Mouse (Mus musculus) liver, postnatal 0 days (tissue): Measurements from ENCODE around the gene Krtcap2.

ENCODE experiments used
- CTCF ChIP-seq: sonication (generic); IDR thresholded peaks from 2 replicates; pipeline ENCODE4 v1.5.1; 2016; ENCODE audit warnings: antibody characterized with exemption, low read depth
- EP300 ChIP-seq: IDR thresholded peaks from 2 replicates; pipeline ENCODE4 v1.6.1; 2016; ENCODE audit warnings: antibody characterized with exemption, low read depth, mild to moderate bottlenecking

DNA sequence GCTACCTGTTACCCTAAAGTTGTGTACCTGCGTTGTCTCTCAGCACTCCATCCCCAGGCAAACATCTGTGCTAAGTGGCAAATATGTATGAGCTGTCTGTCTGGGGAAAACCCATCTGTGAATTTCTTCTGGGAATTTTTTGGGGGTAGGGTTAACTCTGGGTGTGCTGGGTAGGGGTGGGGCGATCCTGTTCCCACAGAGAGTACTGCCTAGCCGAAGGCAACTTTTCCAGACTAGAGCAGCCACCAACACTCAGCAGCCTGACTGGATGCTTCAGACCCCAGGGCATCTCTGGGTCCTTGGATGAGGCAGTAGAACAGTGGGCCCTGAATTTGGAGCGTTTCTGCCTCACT is 36.5 kb downstream of the Krtcap2 start:
- TF ChIP-seq CTCF, result no peak
- TF ChIP-seq EP300, result no peak
